Mouse (Mus musculus): ENCODE measurements at regions not wholly inside any gene's neighbourhood (a gene's known extent, or its start where the extent isn't known, plus 50 kb on each side); places are given as distances from the start of the nearest gene placed in this dataset.

- H3K4me2 ChIP-seq (ENCODE audit: low read depth, low read length): no peak overlapping the region
- H3K36me3 ChIP-seq (replicated peaks; ENCODE audit: control insufficient read depth, insufficient read depth, low read depth, low read length): no peaks in the 10 kb centered on the region
- DNase-seq (ENCODE audit: low spot score) (no peak), ATAC-seq (replicated peaks; ENCODE audit: insufficient number of reproducible peaks, low FRiP score, low TSS enrichment, low read depth) (no peak)
- H3K27ac ChIP-seq (replicated peaks; ENCODE audit: low read depth, low read length): no peak overlapping the region
- no peaks in the 10 kb centered on the region for H3K27me3 ChIP-seq (ENCODE audit: control insufficient read depth, insufficient read depth, low read length)
- H3K9me3 ChIP-seq (replicated peaks; ENCODE audit: control insufficient read depth, low read length): no peaks in the 10 kb centered on the region
- H3K9ac ChIP-seq (replicated peaks; ENCODE audit: low read length): no peak overlapping the region
- H3K4me3 ChIP-seq (ENCODE audit: low read depth, low read length): no peak overlapping the region
- WGBS: 86% methylated on average over 4 of the region's 4 CpGs
- no peaks in the 10 kb centered on the region for H3K4me1 ChIP-seq (ENCODE audit: control insufficient read depth, insufficient read depth, low read length)
These were observed 173.3 kb downstream of the Atp23 start for GRCm38 (mm10) chr10:126727840-126728239.

GRCm38 (mm10) chr10:126717961-126718360 lies 183.2 kb downstream of the Atp23 start:
- Histone ChIP-seq H3K9me3 (replicated peaks; ENCODE audit: control insufficient read depth, low read length) (no peaks in the 10 kb centered on the region), H3K4me1 (ENCODE audit: control insufficient read depth, insufficient read depth, low read length) (no peaks in the 10 kb centered on the region), H3K9ac (replicated peaks; ENCODE audit: low read length) (no peak overlapping the region), H3K27me3 (ENCODE audit: control insufficient read depth, insufficient read depth, low read length) (no peaks in the 10 kb centered on the region), H3K27ac (replicated peaks; ENCODE audit: low read depth, low read length) (no peak overlapping the region), H3K4me2 (ENCODE audit: low read depth, low read length) (no peak overlapping the region), H3K36me3 (replicated peaks; ENCODE audit: control insufficient read depth, insufficient read depth, low read depth, low read length) (no peaks in the 10 kb centered on the region), H3K4me3 (ENCODE audit: low read depth, low read length) (no peak overlapping the region)
- 74% methylated on average over 2 of the region's 2 CpGs for WGBS
- DNase-seq (ENCODE audit: low spot score): no peak
- no peak for ATAC-seq (replicated peaks; ENCODE audit: insufficient number of reproducible peaks, low FRiP score, low TSS enrichment, low read depth)

GRCm38 (mm10) chr10:126711758-126712157 lies 189.4 kb downstream of the Atp23 start:
- ATAC-seq (replicated peaks; ENCODE audit: insufficient number of reproducible peaks, low FRiP score, low TSS enrichment, low read depth) (peak; percentile 83), DNase-seq (ENCODE audit: low spot score) (peak; percentile 47)
- Histone ChIP-seq H3K36me3 (replicated peaks; ENCODE audit: control insufficient read depth, insufficient read depth, low read depth, low read length) (no peaks in the 10 kb centered on the region), H3K27me3 (ENCODE audit: control insufficient read depth, insufficient read depth, low read length) (no peaks in the 10 kb centered on the region), H3K27ac (replicated peaks; ENCODE audit: low read depth, low read length) (no peak overlapping the region), H3K9me3 (replicated peaks; ENCODE audit: control insufficient read depth, low read length) (no peaks in the 10 kb centered on the region), H3K4me1 (ENCODE audit: control insufficient read depth, insufficient read depth, low read length) (no peaks in the 10 kb centered on the region), H3K4me3 (ENCODE audit: low read depth, low read length) (no peak overlapping the region), H3K9ac (replicated peaks; ENCODE audit: low read length) (no peak overlapping the region), H3K4me2 (ENCODE audit: low read depth, low read length) (no peak overlapping the region)
- WGBS: 21% methylated on average over 3 of the region's 3 CpGs

- H3K27ac ChIP-seq (replicated peaks; ENCODE audit: low read depth, low read length): no peak overlapping the region
- H3K4me3 ChIP-seq (ENCODE audit: low read depth, low read length): no peak overlapping the region
- no peak for ATAC-seq (replicated peaks; ENCODE audit: insufficient number of reproducible peaks, low FRiP score, low TSS enrichment, low read depth)
- H3K9me3 ChIP-seq (replicated peaks; ENCODE audit: control insufficient read depth, low read length): no peaks in the 10 kb centered on the region
- 82% methylated on average over 14 of the region's 14 CpGs for whole genome bisulfite sequencing
- H3K36me3 ChIP-seq (replicated peaks; ENCODE audit: control insufficient read depth, insufficient read depth, low read depth, low read length): no peaks in the 10 kb centered on the region
- H3K4me1 ChIP-seq (ENCODE audit: control insufficient read depth, insufficient read depth, low read length): no peaks in the 10 kb centered on the region
- no peak overlapping the region for H3K9ac ChIP-seq (replicated peaks; ENCODE audit: low read length)
- no peak overlapping the region for H3K4me2 ChIP-seq (ENCODE audit: low read depth, low read length)
- no peak for DNase-seq (ENCODE audit: low spot score)
- no peaks in the 10 kb centered on the region for H3K27me3 ChIP-seq (ENCODE audit: control insufficient read depth, insufficient read depth, low read length)
These were observed 191.8 kb downstream of the Atp23 start for GRCm38 (mm10) chr10:126709219-126709917.

GRCm38 (mm10) chr10:126708730-126709129 lies 192.4 kb downstream of the Atp23 start:
- Histone ChIP-seq H3K4me1 (ENCODE audit: control insufficient read depth, insufficient read depth, low read length) (no peaks in the 10 kb centered on the region), H3K9ac (replicated peaks; ENCODE audit: low read length) (no peak overlapping the region), H3K27me3 (ENCODE audit: control insufficient read depth, insufficient read depth, low read length) (no peaks in the 10 kb centered on the region), H3K36me3 (replicated peaks; ENCODE audit: control insufficient read depth, insufficient read depth, low read depth, low read length) (no peaks in the 10 kb centered on the region), H3K4me3 (ENCODE audit: low read depth, low read length) (no peak overlapping the region), H3K4me2 (ENCODE audit: low read depth, low read length) (no peak overlapping the region), H3K27ac (replicated peaks; ENCODE audit: low read depth, low read length) (no peak overlapping the region), H3K9me3 (replicated peaks; ENCODE audit: control insufficient read depth, low read length) (no peaks in the 10 kb centered on the region)
- DNase-seq (ENCODE audit: low spot score) (no peak), ATAC-seq (replicated peaks; ENCODE audit: insufficient number of reproducible peaks, low FRiP score, low TSS enrichment, low read depth) (no peak)
- 82% methylated on average over 4 of the region's 4 CpGs for WGBS

- DNase-seq (ENCODE audit: low spot score) (no peak), ATAC-seq (replicated peaks; ENCODE audit: insufficient number of reproducible peaks, low FRiP score, low TSS enrichment, low read depth) (no peak)
- Histone ChIP-seq H3K27me3 (ENCODE audit: control insufficient read depth, insufficient read depth, low read length) (no peaks in the 10 kb centered on the region), H3K4me1 (ENCODE audit: control insufficient read depth, insufficient read depth, low read length) (no peaks in the 10 kb centered on the region), H3K9me3 (replicated peaks; ENCODE audit: control insufficient read depth, low read length) (no peaks in the 10 kb centered on the region), H3K9ac (replicated peaks; ENCODE audit: low read length) (no peak overlapping the region), H3K4me2 (ENCODE audit: low read depth, low read length) (no peak overlapping the region), H3K27ac (replicated peaks; ENCODE audit: low read depth, low read length) (no peak overlapping the region), H3K4me3 (ENCODE audit: low read depth, low read length) (no peak overlapping the region), H3K36me3 (replicated peaks; ENCODE audit: control insufficient read depth, insufficient read depth, low read depth, low read length) (no peaks in the 10 kb centered on the region)
- WGBS: 75% methylated on average over 4 of the region's 4 CpGs
These were observed 192.9 kb downstream of the Atp23 start for GRCm38 (mm10) chr10:126708215-126708614.

GRCm38 (mm10) chr10:126697086-126697485 lies 204.1 kb downstream of the Atp23 start:
- Histone ChIP-seq H3K4me1 (ENCODE audit: control insufficient read depth, insufficient read depth, low read length) (no peaks in the 10 kb centered on the region), H3K4me3 (ENCODE audit: low read depth, low read length) (no peak overlapping the region), H3K27me3 (ENCODE audit: control insufficient read depth, insufficient read depth, low read length) (no peaks in the 10 kb centered on the region), H3K36me3 (replicated peaks; ENCODE audit: control insufficient read depth, insufficient read depth, low read depth, low read length) (no peaks in the 10 kb centered on the region), H3K9ac (replicated peaks; ENCODE audit: low read length) (no peak overlapping the region), H3K9me3 (replicated peaks; ENCODE audit: control insufficient read depth, low read length) (no peaks in the 10 kb centered on the region), H3K4me2 (ENCODE audit: low read depth, low read length) (no peak overlapping the region), H3K27ac (replicated peaks; ENCODE audit: low read depth, low read length) (no peak overlapping the region)
- no peak for ATAC-seq (replicated peaks; ENCODE audit: insufficient number of reproducible peaks, low FRiP score, low TSS enrichment, low read depth)
- WGBS: 83% methylated on average over 10 of the region's 10 CpGs
- no peak for DNase-seq (ENCODE audit: low spot score)

GRCm38 (mm10) chr10:126690914-126691673 lies 210.1 kb downstream of the Atp23 start:
- WGBS: 61% methylated on average over 25 of the region's 25 CpGs
- no peaks in the 10 kb centered on the region for H3K9me3 ChIP-seq (replicated peaks; ENCODE audit: control insufficient read depth, low read length)
- H3K27me3 ChIP-seq (ENCODE audit: control insufficient read depth, insufficient read depth, low read length): no peaks in the 10 kb centered on the region
- H3K4me2 ChIP-seq (ENCODE audit: low read depth, low read length): no peak overlapping the region
- H3K9ac ChIP-seq (replicated peaks; ENCODE audit: low read length): no peak overlapping the region
- no peak overlapping the region for H3K4me3 ChIP-seq (ENCODE audit: low read depth, low read length)
- no peak for DNase-seq (ENCODE audit: low spot score)
- no peak overlapping the region for H3K27ac ChIP-seq (replicated peaks; ENCODE audit: low read depth, low read length)
- no peaks in the 10 kb centered on the region for H3K36me3 ChIP-seq (replicated peaks; ENCODE audit: control insufficient read depth, insufficient read depth, low read depth, low read length)
- no peak for ATAC-seq (replicated peaks; ENCODE audit: insufficient number of reproducible peaks, low FRiP score, low TSS enrichment, low read depth)
- no peaks in the 10 kb centered on the region for H3K4me1 ChIP-seq (ENCODE audit: control insufficient read depth, insufficient read depth, low read length)

Data from embryonic facial prominence, embryonic 11.5 days (tissue).